Mouse (Mus musculus) erythroblast, adult 5-6 weeks (primary cell): ENCODE data around the gene Itch. TPM values are rescaled to one million over a fixed set of nuclear protein-coding genes. Genes with fewer than 3 reads are reported as not detected.

Experiments used
- total RNA-seq, 2 experiments: library from RNA; stranded (forward) in 1 of 2; stranded (reverse) in 1 of 2; fragments of 150-400 nt in 1 of 2; fragments of 200-764, 138-1000 nt in 1 of 2; gene quantifications; 2 replicates each; pipeline versions ENCODE4 v1.2.3 to v1.2.4; 2015 to 2017; ENCODE audit warnings: low replicate concordance in 2 of 2

Gene Itch
- total RNA-seq, 2 experiments from 2014 or later: 15.9 to 33.2 TPM

Other genes starting within 250 kb of the Itch start
- 66.5 and 67.2 TPM in 2 replicates for gene Eif2s2, start 240.6 kb upstream of the Itch start, total RNA-seq (2015; ENCODE audit: low replicate concordance)
- gene Eif2s2, start 240.6 kb upstream of the Itch start, total RNA-seq (2017; ENCODE audit: low replicate concordance): 76.7 and 82.2 TPM in 2 replicates
- not detected in 2 replicates for gene Gm14226, start 115.2 kb upstream of the Itch start, total RNA-seq (2015; ENCODE audit: low replicate concordance)
- gene Gm14226, start 115.2 kb upstream of the Itch start, total RNA-seq (2017; ENCODE audit: low replicate concordance): 0.14 TPM in 1 of 2 replicates, not detected in the other
- 19.2 and 24.2 TPM in 2 replicates for gene Ahcy, start 59.0 kb upstream of the Itch start, total RNA-seq (2015; ENCODE audit: low replicate concordance)
- 10.6 and 10.9 TPM in 2 replicates for gene Ahcy, start 59.0 kb upstream of the Itch start, total RNA-seq (2017; ENCODE audit: low replicate concordance)
- gene Dynlrb1, start 103.0 kb downstream of the Itch start, total RNA-seq (2015; ENCODE audit: low replicate concordance): 83.8 and 114 TPM in 2 replicates
- 25.0 and 51.9 TPM in 2 replicates for gene Dynlrb1, start 103.0 kb downstream of the Itch start, total RNA-seq (2017; ENCODE audit: low replicate concordance)
- gene Map1lc3a, start 142.8 kb downstream of the Itch start, total RNA-seq (2015; ENCODE audit: low replicate concordance): 0.77 TPM in 1 of 2 replicates, not detected in the other
- 0.34 and 2.9 TPM in 2 replicates for gene Map1lc3a, start 142.8 kb downstream of the Itch start, total RNA-seq (2017; ENCODE audit: low replicate concordance)
- 9.4 and 17.6 TPM in 2 replicates for gene Pigu, start 223.9 kb downstream of the Itch start, total RNA-seq (2015; ENCODE audit: low replicate concordance)
- gene Pigu, start 223.9 kb downstream of the Itch start, total RNA-seq (2017; ENCODE audit: low replicate concordance): 5.6 TPM in 2 replicates
- gene Trp53inp2, start 247.6 kb downstream of the Itch start, total RNA-seq (2015; ENCODE audit: low replicate concordance): 7.1 and 15.6 TPM in 2 replicates
- 3.6 and 4.9 TPM in 2 replicates for gene Trp53inp2, start 247.6 kb downstream of the Itch start, total RNA-seq (2017; ENCODE audit: low replicate concordance)